Mouse (Mus musculus) erythroblast, embryonic 14.5 days (primary cell): Measurements from ENCODE around the gene Elmod2.

Experiments used
- GATA1 ChIP-seq: IDR thresholded peaks from 2 replicates; pipeline ENCODE4 v1.6.1; 2012; ENCODE audit warnings: low read length, inconsistent platforms, mixed read lengths
- TAL1 ChIP-seq: IDR thresholded peaks from 3 replicates; pipeline ENCODE4 v1.6.1; 2012; ENCODE audit warnings: low read length, inconsistent platforms, mixed read lengths

- no peak for TF ChIP-seq TAL1
- TF ChIP-seq GATA1: no peak
Measured at GRCm38 (mm10) chr8:83363156-83363769, 31.0 kb upstream of the Elmod2 start.
